In genomic region chr17:10946552-10946951, GRCm38 (mm10) we compare ENCODE assay signal across 12 mouse cellular contexts.
"Had no signal": no experiment of that assay in that cellular context is flagged by ENCODE, and none has a peak within 500 bp of the region (broad histone marks: within the 10 kb centered on the region; RNA-seq: fewer than 3 reads in every experiment).

No protein-coding gene starts in this region.

- H3K27ac ChIP-seq: kidney, postnatal 0 days; limb, embryonic 10.5 days; liver, embryonic 15.5 days; midbrain, embryonic 13.5 days; neural tube, embryonic 12.5 days had no signal

- H3K27me3 ChIP-seq: liver, embryonic 15.5 days; midbrain, embryonic 13.5 days; neural tube, embryonic 12.5 days had no signal

- H3K4me2 ChIP-seq: liver, embryonic 11.5 days; liver, embryonic 15.5 days; midbrain, embryonic 13.5 days; neural tube, embryonic 12.5 days had no signal

- DNase-seq: kidney, postnatal 36 days; lung, adult 2 months; lung, postnatal 36 days; thymus, adult 18-20 months; thymus, postnatal 14 days had no signal

- H3K9ac ChIP-seq: liver, embryonic 15.5 days; midbrain, embryonic 13.5 days; neural tube, embryonic 12.5 days had no signal

- H3K4me1 ChIP-seq: limb, embryonic 10.5 days; liver, embryonic 15.5 days; midbrain, embryonic 13.5 days; neural tube, embryonic 12.5 days had no signal

- H3K4me3 ChIP-seq: limb, embryonic 10.5 days; liver, embryonic 15.5 days; midbrain, embryonic 13.5 days; neural tube, embryonic 12.5 days had no signal

- ATAC-seq: lung, postnatal 0 days; midbrain, embryonic 13.5 days had no signal

- H3K9me3 ChIP-seq: limb, embryonic 10.5 days; liver, embryonic 15.5 days; midbrain, embryonic 13.5 days; neural tube, embryonic 12.5 days had no signal

- H3K36me3 ChIP-seq: limb, embryonic 10.5 days; liver, embryonic 15.5 days; midbrain, embryonic 13.5 days; neural tube, embryonic 12.5 days had no signal
